Mouse (Mus musculus) embryonic facial prominence, embryonic 10.5 days (tissue): ENCODE results near the gene Syce3. TPM values are rescaled to one million over a fixed set of nuclear protein-coding genes. Genes with fewer than 3 reads are reported as not detected.
"Not testable (repeated sequence)": the region's sequence is repeated elsewhere in the genome, so short reads cannot be mapped to it uniquely, and the experiment has no call there.

Experiments used
- DNase-seq: peaks from one replicate; pipeline ENCODE4 v3.0.0-alpha.2; 2017; ENCODE audit warnings: low spot score
- H3K27ac ChIP-seq: fragments of 300-500 bp; sonication (generic); replicated peaks from 2 replicates; pipeline ENCODE4 v1.5.1; 2016; ENCODE audit warnings: mild to moderate bottlenecking
- H3K27me3 ChIP-seq: fragments of 300-500 bp; sonication (generic); replicated peaks from 2 replicates; pipeline ENCODE4 v1.6.1; 2016; ENCODE audit warnings: low read depth, mild to moderate bottlenecking; ENCODE audit not compliant: poor library complexity, severe bottlenecking
- H3K36me3 ChIP-seq: fragments of 300-500 bp; sonication (generic); replicated peaks from 2 replicates; pipeline ENCODE4 v1.6.1; 2016; ENCODE audit warnings: mild to moderate bottlenecking, moderate library complexity
- H3K4me1 ChIP-seq: fragments of 300-500 bp; sonication (generic); 2 replicates; pipeline ENCODE4 v1.6.1; 2016
- H3K4me3 ChIP-seq: fragments of 300-500 bp; sonication (generic); 2 replicates; pipeline ENCODE4 v1.5.1; 2016; ENCODE audit warnings: mild to moderate bottlenecking, moderate library complexity
- H3K9me3 ChIP-seq: fragments of 300-500 bp; sonication (generic); 2 replicates; pipeline ENCODE4 v1.6.1; 2016; ENCODE audit warnings: mild to moderate bottlenecking
- whole genome bisulfite sequencing: fragments of 180-500 bp; shearing (Covaris S2); methylation state at CpG from one replicate; pipeline ENCODE4 v1.1.7; 2016; 5-methylcytosine and 5-hydroxymethylcytosine counted together
- polyA plus RNA-seq: library from polyadenylated mRNA; unstranded; fragments of >200 nt; fragmentation: Nextera tagmentation; extraction: Ambion mirVana; gene quantifications from 2 replicates; pipeline ENCODE4 v1.2.1, GENCODE M21; 2016

Syce3 gene
- polyA plus RNA-seq, 1 experiment from 2014 or later, result not detected

- DNase-seq, result no peak
- H3K36me3 ChIP-seq, result peaks cover 20% of the 10 kb centered on the region
- H3K9me3 ChIP-seq, result no peaks in the 10 kb centered on the region
- H3K27me3 ChIP-seq, result no peaks in the 10 kb centered on the region
- no peak overlapping the region for H3K27ac ChIP-seq
- WGBS, result 90% methylated on average over 3 of the region's 3 CpGs
- peaks cover 21% of the 10 kb centered on the region for H3K4me1 ChIP-seq
- no peak overlapping the region for H3K4me3 ChIP-seq
Observed at GRCm38 (mm10) chr15:89431271-89431670, 21.0 kb upstream of the Syce3 start.

- H3K4me3 ChIP-seq, H3K27me3 ChIP-seq, DNase-seq, H3K27ac ChIP-seq, H3K9me3 ChIP-seq: not testable (repeated sequence)
- Histone ChIP-seq H3K4me1 (peaks cover 26% of the 10 kb centered on the region), H3K36me3 (peaks cover 25% of the 10 kb centered on the region)
- 82% methylated on average over 9 of the region's 9 CpGs for WGBS
Observed at GRCm38 (mm10) chr15:89430771-89431170, 20.5 kb upstream of the Syce3 start.

GRCm38 (mm10) chr15:89430341-89430740, 20.0 kb upstream of the Syce3 start:
- no peaks in the 10 kb centered on the region for H3K27me3 ChIP-seq
- WGBS, result 50% methylated on average over 6 of the region's 6 CpGs
- peaks cover 30% of the 10 kb centered on the region for H3K4me1 ChIP-seq
- H3K4me3 ChIP-seq, result peak overlapping the region; percentile 77
- H3K27ac ChIP-seq, result peak overlapping the region; percentile 93
- DNase-seq, result no peak
- peaks cover 25% of the 10 kb centered on the region for H3K36me3 ChIP-seq
- H3K9me3 ChIP-seq, result no peaks in the 10 kb centered on the region

GRCm38 (mm10) chr15:89429352-89430221, 19.3 kb upstream of the Syce3 start, which contains the start of the genes C730034F03Rik, Gm44502 and Chkb:
Gene C730034F03Rik, plus strand, starts transcription at chr15:89429589.
Gene Gm44502, minus strand, starts transcription at chr15:89429696.
Gene Chkb, minus strand, starts transcription at chr15:89429908.
- Histone ChIP-seq H3K36me3 (peaks cover 25% of the 10 kb centered on the region), H3K4me1 (peaks cover 35% of the 10 kb centered on the region), H3K4me3 (peak within 1 kb of the TSS; percentile 77), H3K27ac (peak within 1 kb of the TSS; percentile 93), H3K27me3 (no peaks in the 10 kb centered on the region), H3K9me3 (no peaks in the 10 kb centered on the region)
- WGBS, result under 1% methylated on average over 70 of the region's 70 CpGs
- peak; percentile 94 for DNase-seq

GRCm38 (mm10) chr15:89428821-89429351, 18.6 kb upstream of the Syce3 start:
- peak overlapping the region; percentile 93 for H3K27ac ChIP-seq
- 6% methylated on average over 22 of the region's 22 CpGs for WGBS

GRCm38 (mm10) chr15:89428136-89428790, 18.0 kb upstream of the Syce3 start:
- WGBS, result 77% methylated on average over 19 of the region's 19 CpGs
- no peaks in the 10 kb centered on the region for H3K27me3 ChIP-seq
- no peaks in the 10 kb centered on the region for H3K9me3 ChIP-seq
- peaks cover 30% of the 10 kb centered on the region for H3K36me3 ChIP-seq
- peaks cover 35% of the 10 kb centered on the region for H3K4me1 ChIP-seq
- no peak overlapping the region for H3K27ac ChIP-seq
- no peak for DNase-seq
- peak overlapping the region; percentile 77 for H3K4me3 ChIP-seq

More at GRCm38 (mm10) chr15:89428821-89429351, 18.6 kb upstream of the Syce3 start:
- Histone ChIP-seq H3K4me3 (peak overlapping the region; percentile 77), H3K9me3 (no peaks in the 10 kb centered on the region), H3K27me3 (no peaks in the 10 kb centered on the region), H3K4me1 (peaks cover 35% of the 10 kb centered on the region), H3K36me3 (peaks cover 29% of the 10 kb centered on the region)
- DNase-seq, result no peak

- H3K9me3 ChIP-seq, result no peaks in the 10 kb centered on the region
- WGBS, result 93% methylated on average over 10 of the region's 10 CpGs
- H3K36me3 ChIP-seq, result peaks cover 37% of the 10 kb centered on the region
- DNase-seq, result no peak
- H3K4me1 ChIP-seq, result peaks cover 35% of the 10 kb centered on the region
- no peak overlapping the region for H3K27ac ChIP-seq
- H3K4me3 ChIP-seq, result no peak overlapping the region
- no peaks in the 10 kb centered on the region for H3K27me3 ChIP-seq
Observed at GRCm38 (mm10) chr15:89426716-89427115, 16.4 kb upstream of the Syce3 start.

- no peak for DNase-seq
- Histone ChIP-seq H3K27me3 (no peaks in the 10 kb centered on the region), H3K27ac (no peak within 1 kb of the TSS; the same call in 1 of the 2 replicates), H3K36me3 (peaks cover 42% of the 10 kb centered on the region), H3K4me3 (peak within 1 kb of the TSS; percentile 38), H3K4me1 (peaks cover 35% of the 10 kb centered on the region), H3K9me3 (no peaks in the 10 kb centered on the region)
- 23% methylated on average over 6 of the region's 6 CpGs for WGBS
Observed at GRCm38 (mm10) chr15:89425711-89426121, 15.4 kb upstream of the Syce3 start, which contains the start of gene Cpt1b. Gene Cpt1b, minus strand, starts transcription at chr15:89425863.

- peaks cover 53% of the 10 kb centered on the region for H3K36me3 ChIP-seq
Observed at GRCm38 (mm10) chr15:89424621-89425020, 14.3 kb upstream of the Syce3 start.

GRCm38 (mm10) chr15:89421938-89422337, 11.6 kb upstream of the Syce3 start:
- H3K36me3 ChIP-seq, result peaks cover 64% of the 10 kb centered on the region
- no peak overlapping the region for H3K4me3 ChIP-seq
- H3K27ac ChIP-seq, result no peak overlapping the region
- H3K27me3 ChIP-seq, result no peaks in the 10 kb centered on the region
- no peaks in the 10 kb centered on the region for H3K9me3 ChIP-seq
- peaks cover 16% of the 10 kb centered on the region for H3K4me1 ChIP-seq
- no peak for DNase-seq
- WGBS, result 93% methylated on average over 9 of the region's 9 CpGs

More at GRCm38 (mm10) chr15:89424621-89425020, 14.3 kb upstream of the Syce3 start:
- no peaks in the 10 kb centered on the region for H3K27me3 ChIP-seq
- H3K4me1 ChIP-seq, result peaks cover 30% of the 10 kb centered on the region
- no peak for DNase-seq
- no peak overlapping the region for H3K4me3 ChIP-seq
- no peak overlapping the region for H3K27ac ChIP-seq
- WGBS, result 87% methylated on average over 8 of the region's 8 CpGs
- H3K9me3 ChIP-seq, result no peaks in the 10 kb centered on the region

- WGBS, result 88% methylated on average over 8 of the region's 8 CpGs
Observed at GRCm38 (mm10) chr15:89415282-89415681, 5.0 kb upstream of the Syce3 start.

GRCm38 (mm10) chr15:89406691-89407090, 3.6 kb downstream of the Syce3 start:
- H3K4me3 ChIP-seq, result no peak overlapping the region
- no peaks in the 10 kb centered on the region for H3K4me1 ChIP-seq
- H3K27ac ChIP-seq, result no peak overlapping the region
- no peaks in the 10 kb centered on the region for H3K36me3 ChIP-seq
- H3K27me3 ChIP-seq, result no peaks in the 10 kb centered on the region
- DNase-seq, result no peak
- peaks cover 12% of the 10 kb centered on the region for H3K9me3 ChIP-seq

More at GRCm38 (mm10) chr15:89415282-89415681, 5.0 kb upstream of the Syce3 start:
- H3K4me1 ChIP-seq, result no peaks in the 10 kb centered on the region
- peaks cover 35% of the 10 kb centered on the region for H3K36me3 ChIP-seq
- DNase-seq, result no peak
- H3K9me3 ChIP-seq, result no peaks in the 10 kb centered on the region
- no peak overlapping the region for H3K27ac ChIP-seq
- H3K27me3 ChIP-seq, result no peaks in the 10 kb centered on the region
- no peak overlapping the region for H3K4me3 ChIP-seq
